Mouse (Mus musculus): ENCODE data around the gene Fbxl17.

The Fbxl17 gene

GRCm38 (mm10) chr17:63159196-63159595 is 340.6 kb downstream of the Fbxl17 start:
- no peak for DNase-seq

- no peak for DNase-seq
These were observed 341.4 kb downstream of the Fbxl17 start for GRCm38 (mm10) chr17:63158436-63158835.

- no peak for DNase-seq
These were observed 341.9 kb downstream of the Fbxl17 start for GRCm38 (mm10) chr17:63157906-63158305.

- DNase-seq = no peak
These were observed 342.8 kb downstream of the Fbxl17 start for GRCm38 (mm10) chr17:63157019-63157418.

GRCm38 (mm10) chr17:63146514-63146913 is 353.3 kb downstream of the Fbxl17 start:
- no peak for DNase-seq

GRCm38 (mm10) chr17:63145751-63146491 is 353.9 kb downstream of the Fbxl17 start:
- no peak for DNase-seq

- no peak for DNase-seq
These were observed 354.5 kb downstream of the Fbxl17 start for GRCm38 (mm10) chr17:63145311-63145741.

- DNase-seq = no peak
These were observed 356.0 kb downstream of the Fbxl17 start for GRCm38 (mm10) chr17:63143825-63144224.

- DNase-seq = no peak
These were observed 365.0 kb downstream of the Fbxl17 start for GRCm38 (mm10) chr17:63134805-63135204.

- no peak for DNase-seq
These were observed 377.4 kb downstream of the Fbxl17 start for GRCm38 (mm10) chr17:63122427-63122826.

GRCm38 (mm10) chr17:63119701-63120100 is 380.1 kb downstream of the Fbxl17 start:
- no peak for DNase-seq

GRCm38 (mm10) chr17:63119077-63119476 is 380.7 kb downstream of the Fbxl17 start:
- no peak for DNase-seq

GRCm38 (mm10) chr17:63117130-63117529 is 382.7 kb downstream of the Fbxl17 start:
- no peak for DNase-seq

- no peak for DNase-seq
These were observed 385.3 kb downstream of the Fbxl17 start for GRCm38 (mm10) chr17:63114399-63115085.

GRCm38 (mm10) chr17:63112826-63113225 is 387.0 kb downstream of the Fbxl17 start:
- DNase-seq = no peak

GRCm38 (mm10) chr17:63110994-63111393 is 388.8 kb downstream of the Fbxl17 start:
- DNase-seq = no peak

- no peak for DNase-seq
These were observed 389.5 kb downstream of the Fbxl17 start for GRCm38 (mm10) chr17:63110211-63110755.

- no peak for DNase-seq
These were observed 391.8 kb downstream of the Fbxl17 start for GRCm38 (mm10) chr17:63108035-63108434.

- no peak for DNase-seq
These were observed 392.3 kb downstream of the Fbxl17 start for GRCm38 (mm10) chr17:63107515-63107914.

- no peak for DNase-seq
These were observed 404.3 kb downstream of the Fbxl17 start for GRCm38 (mm10) chr17:63095553-63095952.

- DNase-seq = no peak
These were observed 404.8 kb downstream of the Fbxl17 start for GRCm38 (mm10) chr17:63095017-63095416.

GRCm38 (mm10) chr17:63093184-63093583 is 406.6 kb downstream of the Fbxl17 start:
- DNase-seq = no peak

- DNase-seq = no peak
These were observed 407.0 kb downstream of the Fbxl17 start for GRCm38 (mm10) chr17:63092774-63093173.

GRCm38 (mm10) chr17:63090112-63090511 is 409.7 kb downstream of the Fbxl17 start:
- no peak for DNase-seq
